Mouse (Mus musculus): ENCODE results near the gene Trim72.

DNA sequence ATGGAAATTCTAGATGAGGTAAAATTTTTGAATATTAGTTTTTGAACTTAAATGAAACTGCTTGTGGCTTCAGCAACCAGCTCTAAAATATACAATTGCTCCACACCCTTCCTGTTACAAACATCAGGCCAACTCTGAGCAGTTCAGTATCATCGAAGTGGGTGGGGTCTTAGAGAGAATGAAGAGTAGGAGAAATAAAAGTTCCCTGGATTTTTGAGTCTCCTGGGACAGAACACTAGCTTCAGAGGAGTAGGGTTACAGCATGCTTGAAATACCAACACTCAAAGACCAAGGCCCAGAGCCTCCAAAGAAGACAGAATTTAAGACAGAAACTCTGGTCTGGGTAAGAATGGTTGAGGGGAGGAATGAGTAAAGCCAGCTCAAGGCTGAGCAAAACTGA, 4.3 kb upstream of the Trim72 start:
- TF ChIP-seq E2F4 (IDR thresholded peaks at IDR 0.05; ENCODE audit: insufficient read depth): no peak
- TF ChIP-seq POLR2A (IDR thresholded peaks at IDR 0.05; ENCODE audit: insufficient read length, low read depth): no peak
- TF ChIP-seq CEBPB (IDR thresholded peaks at IDR 0.05; ENCODE audit: insufficient read depth, poor library complexity, severe bottlenecking): no peak
- TF ChIP-seq MAX (IDR thresholded peaks at IDR 0.05; ENCODE audit: low read depth): no peak
